Mouse (Mus musculus): ENCODE measurements around the gene Bace1. TPM values are rescaled to one million over a fixed set of nuclear protein-coding genes. Genes with fewer than 3 reads are reported as not detected.

The Bace1 gene
- polyA plus RNA-seq, 1 experiment from 2014 or later: 36.2 TPM

DNA sequence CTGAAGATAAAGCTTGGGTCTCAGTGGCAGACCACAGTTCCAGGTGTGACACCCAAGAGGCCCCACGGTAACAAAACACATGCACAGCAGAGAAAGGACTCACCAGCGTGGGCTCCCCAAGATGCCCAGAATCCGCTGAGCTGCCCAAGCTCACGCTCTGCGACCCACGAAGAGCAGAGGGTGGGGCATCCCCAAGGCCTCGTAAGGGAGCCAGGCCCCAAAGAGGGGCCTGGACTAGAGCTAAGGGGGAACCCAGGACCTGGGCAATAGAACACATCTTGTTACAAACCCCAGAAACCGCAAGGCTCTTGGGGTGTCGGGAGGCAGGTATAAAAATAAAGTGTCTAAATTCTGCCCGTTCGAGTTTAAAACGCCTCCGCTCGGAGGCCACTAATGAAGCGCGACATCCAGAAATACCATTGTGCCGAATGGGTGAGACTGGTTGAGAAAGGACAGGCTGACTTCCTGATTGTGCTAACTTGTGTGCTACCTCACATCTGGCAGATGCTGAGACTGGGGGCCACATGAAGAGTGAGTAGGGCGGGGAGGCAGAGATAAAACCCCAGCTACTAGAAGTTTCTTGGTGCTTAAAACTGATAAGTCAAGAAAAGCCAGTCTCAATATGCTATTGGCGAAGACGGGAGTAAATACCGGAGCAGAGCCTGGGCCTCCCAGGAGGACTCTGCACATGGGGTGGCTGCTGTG, 35.2 kb upstream of the Bace1 start:
- no peaks in the 10 kb centered on the region for H3K27me3 ChIP-seq (ENCODE audit: control insufficient read depth, insufficient read depth, low read length)
- whole genome bisulfite sequencing: 71% methylated on average over 21 of the region's 21 CpGs
- H3K36me3 ChIP-seq (ENCODE audit: control insufficient read depth, insufficient read depth, low read length): peaks cover 22% of the 10 kb centered on the region
- peaks cover 18% of the 10 kb centered on the region; the same call in 1 of the 2 replicates for H3K4me1 ChIP-seq (ENCODE audit: control insufficient read depth, insufficient read depth, low read length)
- no peak overlapping the region for H3K27ac ChIP-seq (ENCODE audit: low read depth, low read length)
- no peak overlapping the region for H3K4me3 ChIP-seq (ENCODE audit: low read length)
- H3K9ac ChIP-seq (ENCODE audit: low read depth, low read length): peak overlapping the region; percentile 4; the same call in 1 of the 2 replicates
- H3K9me3 ChIP-seq (ENCODE audit: control insufficient read depth, low read length): no peaks in the 10 kb centered on the region
- H3K4me2 ChIP-seq (replicated peaks; ENCODE audit: low read depth, low read length): no peak overlapping the region
- ATAC-seq (ENCODE audit: low FRiP score, low TSS enrichment): no peak

DNA sequence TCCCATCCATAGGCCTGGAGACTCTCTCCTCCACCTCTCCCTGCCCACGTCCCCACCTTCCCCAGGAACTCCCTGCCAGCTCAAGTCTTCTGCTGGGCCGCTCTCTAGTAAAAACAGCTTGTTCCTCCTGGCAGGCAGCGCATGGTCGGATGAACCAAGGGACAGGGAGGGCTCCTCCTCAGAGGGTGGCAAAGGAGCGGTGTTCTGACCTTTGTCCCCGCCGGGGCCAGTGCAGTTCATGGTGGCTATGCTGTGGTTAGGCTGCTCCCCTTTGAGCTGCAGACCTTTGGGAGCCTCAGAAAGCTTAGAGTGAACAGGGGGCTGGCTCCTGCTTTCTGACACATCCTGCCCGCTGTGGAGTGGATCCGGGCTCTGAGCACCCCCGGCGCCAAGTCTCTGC, 31.5 kb upstream of the Bace1 start:
- no peak for ATAC-seq (ENCODE audit: low FRiP score, low TSS enrichment)
- Histone ChIP-seq H3K36me3 (ENCODE audit: control insufficient read depth, insufficient read depth, low read length) (peaks cover 18% of the 10 kb centered on the region; the same call in 1 of the 2 replicates), H3K27me3 (ENCODE audit: control insufficient read depth, insufficient read depth, low read length) (no peaks in the 10 kb centered on the region), H3K4me1 (ENCODE audit: control insufficient read depth, insufficient read depth, low read length) (0 out of 2 replicates have a peak, but pooled peaks cover 5% of the 10 kb centered on the region), H3K9ac (ENCODE audit: low read depth, low read length) (no peak overlapping the region), H3K4me3 (ENCODE audit: low read length) (no peak overlapping the region), H3K4me2 (replicated peaks; ENCODE audit: low read depth, low read length) (no peak overlapping the region), H3K9me3 (ENCODE audit: control insufficient read depth, low read length) (no peaks in the 10 kb centered on the region), H3K27ac (ENCODE audit: low read depth, low read length) (no peak overlapping the region)
- WGBS: 87% methylated on average over 11 of the region's 11 CpGs

DNA sequence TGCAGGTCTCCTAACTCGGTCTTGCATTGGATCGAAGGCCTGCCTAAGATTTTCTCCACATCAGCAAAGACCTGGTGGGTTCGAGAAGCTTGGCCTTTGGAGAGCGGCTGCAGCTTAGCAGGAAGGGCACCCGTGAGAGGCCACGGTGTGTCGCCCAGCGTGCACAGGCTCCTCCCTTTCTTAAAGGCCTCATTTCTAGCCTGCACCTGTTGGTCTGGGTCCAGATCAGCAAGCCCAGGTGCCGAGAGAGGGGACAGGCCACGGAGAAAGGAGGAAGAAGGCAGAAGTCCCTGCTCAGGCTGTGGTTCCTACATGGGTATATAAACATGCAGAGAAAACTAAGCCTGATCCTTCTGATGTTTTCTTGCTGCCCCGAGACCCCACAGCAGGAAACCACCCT, 31.0 kb upstream of the Bace1 start:
- Histone ChIP-seq H3K4me1 (ENCODE audit: control insufficient read depth, insufficient read depth, low read length) (0 out of 2 replicates have a peak, but pooled peaks cover 5% of the 10 kb centered on the region), H3K36me3 (ENCODE audit: control insufficient read depth, insufficient read depth, low read length) (peaks cover 18% of the 10 kb centered on the region; the same call in 1 of the 2 replicates), H3K27me3 (ENCODE audit: control insufficient read depth, insufficient read depth, low read length) (no peaks in the 10 kb centered on the region), H3K27ac (ENCODE audit: low read depth, low read length) (no peak overlapping the region), H3K9me3 (ENCODE audit: control insufficient read depth, low read length) (no peaks in the 10 kb centered on the region), H3K9ac (ENCODE audit: low read depth, low read length) (no peak overlapping the region), H3K4me3 (ENCODE audit: low read length) (no peak overlapping the region), H3K4me2 (replicated peaks; ENCODE audit: low read depth, low read length) (no peak overlapping the region)
- no peak for ATAC-seq (ENCODE audit: low FRiP score, low TSS enrichment)
- WGBS: 84% methylated on average over 11 of the region's 11 CpGs

GRCm38 (mm10) chr9:45807761-45808160, 30.6 kb upstream of the Bace1 start:
- no peaks in the 10 kb centered on the region for H3K9me3 ChIP-seq (ENCODE audit: control insufficient read depth, low read length)
- H3K27me3 ChIP-seq (ENCODE audit: control insufficient read depth, insufficient read depth, low read length): no peaks in the 10 kb centered on the region
- H3K27ac ChIP-seq (ENCODE audit: low read depth, low read length): no peak overlapping the region
- H3K9ac ChIP-seq (ENCODE audit: low read depth, low read length): no peak overlapping the region
- no peak overlapping the region for H3K4me3 ChIP-seq (ENCODE audit: low read length)
- no peak for ATAC-seq (ENCODE audit: low FRiP score, low TSS enrichment)
- H3K36me3 ChIP-seq (ENCODE audit: control insufficient read depth, insufficient read depth, low read length): peaks cover 18% of the 10 kb centered on the region; the same call in 1 of the 2 replicates
- no peak overlapping the region for H3K4me2 ChIP-seq (replicated peaks; ENCODE audit: low read depth, low read length)
- H3K4me1 ChIP-seq (ENCODE audit: control insufficient read depth, insufficient read depth, low read length): 0 out of 2 replicates have a peak, but pooled peaks cover 5% of the 10 kb centered on the region
- 88% methylated on average over 8 of the region's 8 CpGs for WGBS

- Histone ChIP-seq H3K36me3 (ENCODE audit: control insufficient read depth, insufficient read depth, low read length) (peaks cover 13% of the 10 kb centered on the region; the same call in 1 of the 2 replicates), H3K4me3 (ENCODE audit: low read length) (no peak overlapping the region), H3K4me2 (replicated peaks; ENCODE audit: low read depth, low read length) (no peak overlapping the region), H3K4me1 (ENCODE audit: control insufficient read depth, insufficient read depth, low read length) (no peaks in the 10 kb centered on the region), H3K27me3 (ENCODE audit: control insufficient read depth, insufficient read depth, low read length) (no peaks in the 10 kb centered on the region), H3K9ac (ENCODE audit: low read depth, low read length) (no peak overlapping the region), H3K9me3 (ENCODE audit: control insufficient read depth, low read length) (no peaks in the 10 kb centered on the region), H3K27ac (ENCODE audit: low read depth, low read length) (no peak overlapping the region)
- 73% methylated on average over 5 of the region's 5 CpGs for WGBS
- ATAC-seq (ENCODE audit: low FRiP score, low TSS enrichment): no peak
Measured at GRCm38 (mm10) chr9:45811946-45812345, 26.4 kb upstream of the Bace1 start.

GRCm38 (mm10) chr9:45815113-45815512, 23.3 kb upstream of the Bace1 start:
- Histone ChIP-seq H3K27ac (ENCODE audit: low read depth, low read length) (no peak overlapping the region), H3K4me2 (replicated peaks; ENCODE audit: low read depth, low read length) (no peak overlapping the region), H3K4me3 (ENCODE audit: low read length) (no peak overlapping the region), H3K4me1 (ENCODE audit: control insufficient read depth, insufficient read depth, low read length) (no peaks in the 10 kb centered on the region), H3K9ac (ENCODE audit: low read depth, low read length) (no peak overlapping the region), H3K36me3 (ENCODE audit: control insufficient read depth, insufficient read depth, low read length) (peaks cover 17% of the 10 kb centered on the region), H3K27me3 (ENCODE audit: control insufficient read depth, insufficient read depth, low read length) (no peaks in the 10 kb centered on the region), H3K9me3 (ENCODE audit: control insufficient read depth, low read length) (no peaks in the 10 kb centered on the region)
- WGBS: 74% methylated on average over 9 of the region's 9 CpGs
- ATAC-seq (ENCODE audit: low FRiP score, low TSS enrichment): no peak

DNA sequence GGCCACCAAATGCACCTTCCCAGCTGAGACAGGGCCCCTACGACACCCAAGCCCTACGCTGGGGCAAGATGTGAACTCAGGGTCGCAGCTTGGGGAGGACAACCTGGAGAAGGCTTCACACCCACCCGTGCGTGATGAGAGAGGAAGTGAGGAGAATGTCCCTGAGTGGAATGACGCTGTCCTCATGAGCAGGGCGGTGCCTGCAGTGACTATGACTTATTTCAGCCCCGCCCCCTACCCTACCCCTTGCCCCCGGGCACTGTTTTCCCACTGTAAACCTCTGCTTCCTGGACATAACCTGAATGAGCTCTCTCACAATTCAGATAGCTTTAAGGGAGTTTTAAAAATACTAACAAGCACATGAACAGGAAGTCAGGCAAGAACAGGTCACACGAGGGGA, 22.9 kb upstream of the Bace1 start:
- peaks cover 17% of the 10 kb centered on the region for H3K36me3 ChIP-seq (ENCODE audit: control insufficient read depth, insufficient read depth, low read length)
- ATAC-seq (ENCODE audit: low FRiP score, low TSS enrichment): peak; percentile 28; the same call in 1 of the 2 replicates
- 54% methylated on average over 10 of the region's 10 CpGs for WGBS
- H3K27ac ChIP-seq (ENCODE audit: low read depth, low read length): no peak overlapping the region
- H3K4me3 ChIP-seq (ENCODE audit: low read length): no peak overlapping the region
- H3K9ac ChIP-seq (ENCODE audit: low read depth, low read length): no peak overlapping the region
- H3K4me2 ChIP-seq (replicated peaks; ENCODE audit: low read depth, low read length): no peak overlapping the region
- no peaks in the 10 kb centered on the region for H3K27me3 ChIP-seq (ENCODE audit: control insufficient read depth, insufficient read depth, low read length)
- no peaks in the 10 kb centered on the region for H3K9me3 ChIP-seq (ENCODE audit: control insufficient read depth, low read length)
- no peaks in the 10 kb centered on the region for H3K4me1 ChIP-seq (ENCODE audit: control insufficient read depth, insufficient read depth, low read length)

DNA sequence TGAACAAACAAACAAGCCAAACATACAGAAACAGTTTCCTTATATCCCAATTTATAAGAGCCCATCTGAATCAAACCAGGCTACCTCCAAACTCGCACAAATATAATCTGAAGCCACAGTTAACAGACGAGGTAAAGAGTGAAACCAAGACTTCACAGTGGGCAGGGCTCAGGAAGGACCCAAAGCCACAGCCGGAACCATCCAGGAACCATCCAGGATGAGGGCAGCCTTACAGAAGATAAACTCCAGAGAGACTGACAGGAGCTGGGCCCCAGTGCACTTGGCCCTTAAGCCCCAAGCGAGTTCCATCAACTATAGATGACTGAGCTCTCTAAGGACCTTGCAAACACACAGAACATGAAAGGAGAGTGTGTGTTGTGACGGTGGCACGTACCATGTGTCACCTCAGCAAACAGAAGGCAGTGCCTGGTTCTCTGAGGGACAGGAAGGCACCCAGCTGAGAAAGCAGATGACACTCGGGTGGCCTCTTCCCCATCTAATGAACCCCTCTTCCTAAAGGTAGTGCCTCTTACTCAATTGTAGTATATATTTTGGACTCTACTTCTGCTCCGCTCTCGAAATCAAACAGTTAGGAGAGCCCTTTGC, 19.9 kb upstream of the Bace1 start:
- no peaks in the 10 kb centered on the region for H3K27me3 ChIP-seq (ENCODE audit: control insufficient read depth, insufficient read depth, low read length)
- no peaks in the 10 kb centered on the region for H3K9me3 ChIP-seq (ENCODE audit: control insufficient read depth, low read length)
- H3K4me1 ChIP-seq (ENCODE audit: control insufficient read depth, insufficient read depth, low read length): no peaks in the 10 kb centered on the region
- H3K36me3 ChIP-seq (ENCODE audit: control insufficient read depth, insufficient read depth, low read length): peaks cover 27% of the 10 kb centered on the region
- no peak overlapping the region for H3K9ac ChIP-seq (ENCODE audit: low read depth, low read length)
- no peak overlapping the region for H3K27ac ChIP-seq (ENCODE audit: low read depth, low read length)
- H3K4me2 ChIP-seq (replicated peaks; ENCODE audit: low read depth, low read length): no peak overlapping the region
- no peak overlapping the region for H3K4me3 ChIP-seq (ENCODE audit: low read length)
- ATAC-seq (ENCODE audit: low FRiP score, low TSS enrichment): no peak
- 88% methylated on average over 9 of the region's 9 CpGs for WGBS

- ATAC-seq (ENCODE audit: low FRiP score, low TSS enrichment): peak; percentile 23; the same call in 1 of the 2 replicates
- Histone ChIP-seq H3K4me2 (replicated peaks; ENCODE audit: low read depth, low read length) (peak overlapping the region; percentile 89), H3K27me3 (ENCODE audit: control insufficient read depth, insufficient read depth, low read length) (no peaks in the 10 kb centered on the region), H3K9me3 (ENCODE audit: control insufficient read depth, low read length) (peaks cover 6% of the 10 kb centered on the region; the same call in 1 of the 2 replicates), H3K4me1 (ENCODE audit: control insufficient read depth, insufficient read depth, low read length) (peaks cover 7% of the 10 kb centered on the region; the same call in 1 of the 2 replicates), H3K36me3 (ENCODE audit: control insufficient read depth, insufficient read depth, low read length) (0 out of 2 replicates have a peak, but pooled peaks cover 6% of the 10 kb centered on the region), H3K9ac (ENCODE audit: low read depth, low read length) (peak overlapping the region; percentile 72), H3K27ac (ENCODE audit: low read depth, low read length) (peak overlapping the region; percentile 67), H3K4me3 (ENCODE audit: low read length) (peak overlapping the region; percentile 84)
- 6% methylated on average over 20 of the region's 23 CpGs for WGBS
Measured at GRCm38 (mm10) chr9:45827663-45828290, 10.6 kb upstream of the Bace1 start.

All from kidney, embryonic 14.5 days (tissue).